Mouse (Mus musculus): ENCODE measurements around the gene Fzd2.
"Not testable (repeated sequence)": the region's sequence is repeated elsewhere in the genome, so short reads cannot be mapped to it uniquely, and the experiment has no call there.

Fzd2 gene

DNA sequence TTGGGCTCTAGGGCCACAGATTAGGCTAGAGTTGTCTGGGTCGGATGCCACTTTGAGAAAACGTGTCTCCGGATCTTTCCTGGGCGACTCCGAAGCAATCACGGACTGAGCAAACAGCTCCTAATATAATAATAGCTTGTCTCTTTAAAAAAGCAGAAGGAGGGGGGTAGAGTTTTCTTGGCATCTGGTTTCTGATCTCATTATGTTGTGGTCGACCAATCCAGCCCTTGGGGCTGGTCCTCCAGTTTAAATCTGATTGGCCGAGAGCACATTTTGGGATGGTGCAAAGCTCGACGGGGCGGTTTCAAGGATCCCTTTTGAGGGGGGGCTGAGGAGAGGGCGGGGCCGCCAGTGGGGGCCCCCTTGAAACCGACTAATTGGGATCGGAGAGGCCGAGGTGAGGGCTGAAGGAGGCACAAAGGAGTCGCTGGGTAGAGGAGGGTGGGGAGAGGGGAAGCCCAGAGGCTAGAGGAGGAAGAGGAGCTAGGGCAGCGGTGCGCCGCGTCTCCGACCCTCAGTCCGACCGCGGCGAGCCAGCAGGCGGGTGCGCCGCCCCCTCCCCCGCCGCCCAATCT, at the start of gene Fzd2:
Fzd2 (plus strand) TSS at position 387 of the 575 bp plus-strand sequence.
- DNase-seq (ENCODE audit: low read depth) = peak; percentile 98

DNA sequence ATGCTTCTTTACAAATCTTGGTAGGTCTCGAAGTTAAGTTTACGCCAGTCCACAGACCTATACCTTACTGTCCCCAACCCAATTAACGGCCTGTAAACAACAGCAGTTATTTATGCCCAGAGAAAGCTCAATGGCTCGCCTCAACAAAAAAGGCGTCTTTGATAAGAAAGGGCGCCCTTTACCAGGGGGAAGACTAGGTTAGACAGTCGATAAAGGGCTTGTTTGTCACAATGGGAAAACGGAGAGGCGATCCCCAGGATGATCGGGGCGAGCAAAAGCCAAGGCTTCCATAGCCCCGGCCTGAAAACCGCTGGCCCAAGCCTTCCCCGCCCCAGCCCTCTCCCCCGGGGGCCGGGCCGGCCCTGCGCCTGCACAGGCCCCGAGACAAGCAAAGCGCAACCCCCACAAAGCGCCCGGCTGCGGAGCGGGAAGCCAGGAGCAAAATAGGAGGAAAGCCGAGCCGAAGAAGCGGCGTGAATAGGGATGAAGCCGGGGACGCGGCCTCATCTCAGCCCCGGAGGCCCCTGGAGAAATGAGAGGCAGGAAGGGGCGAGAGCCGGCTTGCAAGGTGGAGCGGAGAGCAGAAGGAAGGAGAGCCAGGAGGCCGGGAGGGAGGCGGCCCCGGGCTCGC, 48.7 kb upstream of the Fzd2 start:
- DNase-seq (ENCODE audit: low read depth) = no peak

DNA sequence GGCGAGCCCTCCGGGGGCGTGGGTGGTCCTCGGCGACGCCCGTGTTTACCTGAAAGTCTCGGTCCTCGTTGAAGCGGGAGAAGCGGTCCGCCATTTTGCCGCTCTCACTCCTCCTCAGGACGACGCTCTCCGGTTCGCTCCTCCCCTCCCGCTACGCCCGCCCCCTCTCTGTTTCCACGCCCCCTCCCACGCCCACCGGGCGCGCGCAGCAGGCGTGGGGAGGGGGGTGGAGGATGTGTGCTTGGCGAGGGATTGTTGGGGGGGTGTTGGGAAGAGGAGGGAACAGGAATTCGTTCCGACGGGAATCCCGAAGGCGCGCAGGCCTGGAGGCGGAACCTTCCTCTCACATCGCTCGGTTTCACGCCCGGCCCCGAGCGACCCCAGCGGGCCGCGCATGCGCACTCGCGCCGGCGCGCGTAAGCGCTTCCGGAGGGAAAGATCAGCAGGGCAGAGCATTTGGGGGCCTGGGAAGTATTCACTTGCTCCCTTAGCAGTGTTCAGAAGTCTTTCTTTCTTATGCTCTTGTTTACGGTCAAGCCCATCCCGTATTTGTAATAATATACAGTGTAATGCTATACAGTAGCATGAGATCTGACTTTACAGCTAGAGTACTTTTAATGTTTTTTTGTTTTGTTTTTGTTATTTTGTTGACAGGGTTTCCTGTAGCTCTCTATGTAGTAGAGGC, 48.0 kb upstream of the Fzd2 start, which contains the start of gene Gpatch8:
Gpatch8 (minus strand) TSS at position 362 of the 685 bp plus-strand sequence.
- DNase-seq (ENCODE audit: low read depth) = peak; percentile 99

DNA sequence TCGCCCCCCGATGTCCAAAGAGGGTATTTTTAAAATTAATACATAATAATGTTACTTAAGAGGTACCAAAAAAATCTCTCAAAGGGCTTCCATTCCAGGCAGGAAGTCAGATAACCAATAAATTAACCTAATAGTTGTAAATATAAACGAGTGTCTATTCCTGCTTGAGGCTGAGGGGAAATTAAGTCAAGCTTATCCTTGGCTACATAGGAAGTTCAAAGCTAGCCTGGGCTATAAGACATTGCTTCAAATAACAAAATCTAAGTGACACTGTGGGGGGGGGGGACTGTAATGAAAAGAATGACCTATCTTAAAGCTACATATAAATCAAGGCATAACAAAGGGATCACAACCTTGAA, 47.5 kb upstream of the Fzd2 start:
- DNase-seq (ENCODE audit: low read depth) = no peak

DNA sequence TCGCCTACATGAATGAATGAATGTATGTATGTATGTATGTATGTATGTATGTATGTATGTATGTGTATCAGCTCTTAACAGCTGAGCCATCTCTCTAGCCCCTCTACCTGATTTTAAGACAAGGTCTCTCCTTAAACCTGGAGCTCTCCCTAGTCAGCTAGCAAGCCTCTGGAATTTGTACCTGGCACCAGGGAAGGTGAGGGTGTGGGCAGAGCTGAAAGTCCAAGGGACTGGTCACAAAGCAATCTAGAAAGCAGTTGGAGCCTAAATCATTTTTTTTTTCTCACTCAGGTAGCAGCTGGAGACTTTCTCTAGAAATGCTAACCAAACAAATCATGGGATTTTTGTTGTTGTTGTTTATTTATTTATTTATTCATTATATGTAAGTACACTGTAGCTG, 46.8 kb upstream of the Fzd2 start:
- DNase-seq (ENCODE audit: low read depth) = no peak

DNA sequence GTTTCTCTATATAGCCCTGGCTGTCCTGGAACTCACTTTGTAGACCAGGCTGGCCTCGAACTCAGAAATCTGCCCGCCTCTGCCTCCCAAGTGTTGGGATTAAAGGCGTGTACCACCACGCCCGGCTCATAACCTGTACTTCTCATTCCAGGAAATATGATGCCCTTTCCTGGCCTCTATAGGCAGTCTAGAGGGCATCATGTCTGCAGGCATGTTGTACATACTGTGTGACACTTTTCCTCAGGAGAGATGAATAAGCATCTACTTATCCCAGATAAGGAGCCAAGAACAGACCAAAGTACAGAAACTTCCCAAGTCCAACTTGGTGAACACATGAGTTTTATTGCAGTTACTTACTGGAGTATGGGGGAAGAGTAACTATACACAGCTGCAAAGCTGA, 45.5 kb upstream of the Fzd2 start:
- no peak for DNase-seq (ENCODE audit: low read depth)

DNA sequence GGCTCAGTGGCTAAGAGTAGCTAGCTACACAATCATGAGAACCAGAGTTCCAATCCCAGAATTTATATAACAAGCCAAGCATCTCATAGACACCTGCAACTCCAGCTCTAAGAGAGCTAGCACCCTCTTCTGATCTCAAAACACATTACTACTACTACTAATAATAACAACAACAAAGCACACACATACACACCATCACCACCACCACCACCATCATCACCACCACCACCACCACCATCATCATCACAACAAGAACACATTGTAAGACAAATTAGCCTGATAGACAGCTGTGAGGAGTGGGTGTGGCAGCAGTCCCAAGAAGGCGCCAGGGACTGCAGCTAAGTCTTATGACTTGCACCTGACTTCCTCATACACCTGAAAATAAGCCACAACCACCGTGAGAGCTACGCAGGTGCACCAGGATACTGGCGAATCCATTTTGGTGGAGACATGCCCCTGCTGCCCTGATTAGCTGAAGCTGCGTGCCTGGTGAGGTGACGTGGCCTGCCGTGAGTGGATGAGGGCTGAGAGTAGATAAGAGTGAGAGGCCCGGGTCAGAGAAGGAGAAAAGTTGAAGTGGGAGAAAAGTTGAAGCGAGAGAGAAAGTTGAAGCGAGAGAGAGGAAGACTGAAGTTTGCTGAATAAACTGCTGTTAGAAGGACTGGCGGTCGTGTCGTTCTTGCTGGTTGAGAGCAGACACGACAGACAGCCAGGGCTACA, 39.1 kb upstream of the Fzd2 start:
- not testable (repeated sequence) for DNase-seq (ENCODE audit: low read depth)

GRCm38 (mm10) chr11:102565741-102566140, 38.5 kb upstream of the Fzd2 start:
- no peak for DNase-seq (ENCODE audit: low read depth)

DNA sequence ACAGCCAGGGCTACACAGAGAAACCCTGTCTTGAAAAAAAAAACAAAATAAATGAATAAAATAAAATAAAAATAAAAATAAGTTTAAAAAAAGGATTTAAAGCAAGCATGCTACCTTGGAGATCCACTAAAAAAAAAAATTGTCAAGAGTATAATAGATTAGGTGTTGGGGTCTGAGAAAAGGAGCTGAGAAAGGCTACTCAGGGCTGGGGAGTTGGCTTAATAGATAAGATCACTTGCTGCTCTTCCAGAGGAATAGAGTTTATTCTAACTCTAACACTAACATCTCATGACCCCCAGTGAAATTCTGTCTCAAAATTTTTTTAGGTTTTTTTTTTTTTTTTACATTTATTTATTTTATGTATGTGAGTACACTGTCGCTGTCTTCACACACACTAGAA, 37.9 kb upstream of the Fzd2 start:
- no peak for DNase-seq (ENCODE audit: low read depth)

DNA sequence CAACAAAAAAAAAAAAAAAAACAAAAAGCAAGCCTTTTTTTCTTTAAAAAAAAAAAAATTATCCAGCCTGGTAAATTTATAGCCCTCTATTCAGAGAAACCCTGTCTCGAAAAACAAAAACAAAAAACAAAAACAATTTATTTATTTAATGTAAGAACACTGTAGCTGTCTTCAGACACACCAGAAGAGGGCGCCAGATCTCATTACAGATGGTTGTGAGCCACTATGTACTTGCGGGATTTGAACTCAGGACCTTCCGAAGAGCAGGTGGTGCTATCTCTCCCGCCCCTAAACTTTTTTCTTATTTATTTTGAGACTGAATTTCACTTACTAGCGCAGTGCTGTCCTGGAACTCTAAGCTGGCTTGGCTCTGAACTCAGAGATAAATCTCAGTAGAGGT, 37.0 kb upstream of the Fzd2 start:
- no peak for DNase-seq (ENCODE audit: low read depth)

DNA sequence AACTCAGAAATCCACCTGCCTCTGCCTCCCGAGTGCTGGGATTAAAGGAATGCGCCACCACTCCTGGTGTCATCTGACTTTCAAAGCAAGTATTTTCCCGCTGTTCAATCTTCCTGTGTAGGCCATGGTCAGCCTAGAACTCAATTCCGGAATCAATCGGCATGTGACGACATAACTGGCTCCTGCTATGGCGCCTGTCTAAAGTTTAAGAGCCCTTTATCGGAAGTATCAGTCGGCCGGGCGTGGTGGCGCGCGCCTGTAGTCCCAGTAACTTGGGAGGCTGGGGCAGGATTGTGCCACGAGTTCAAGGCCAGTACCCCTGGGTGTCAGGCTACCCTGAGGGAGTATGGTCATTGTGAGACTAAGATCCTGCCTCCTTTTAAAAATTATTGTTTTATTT, 36.5 kb upstream of the Fzd2 start:
- DNase-seq (ENCODE audit: low read depth) = no peak

GRCm38 (mm10) chr11:102568191-102568590, 36.0 kb upstream of the Fzd2 start:
- DNase-seq (ENCODE audit: low read depth) = no peak

DNA sequence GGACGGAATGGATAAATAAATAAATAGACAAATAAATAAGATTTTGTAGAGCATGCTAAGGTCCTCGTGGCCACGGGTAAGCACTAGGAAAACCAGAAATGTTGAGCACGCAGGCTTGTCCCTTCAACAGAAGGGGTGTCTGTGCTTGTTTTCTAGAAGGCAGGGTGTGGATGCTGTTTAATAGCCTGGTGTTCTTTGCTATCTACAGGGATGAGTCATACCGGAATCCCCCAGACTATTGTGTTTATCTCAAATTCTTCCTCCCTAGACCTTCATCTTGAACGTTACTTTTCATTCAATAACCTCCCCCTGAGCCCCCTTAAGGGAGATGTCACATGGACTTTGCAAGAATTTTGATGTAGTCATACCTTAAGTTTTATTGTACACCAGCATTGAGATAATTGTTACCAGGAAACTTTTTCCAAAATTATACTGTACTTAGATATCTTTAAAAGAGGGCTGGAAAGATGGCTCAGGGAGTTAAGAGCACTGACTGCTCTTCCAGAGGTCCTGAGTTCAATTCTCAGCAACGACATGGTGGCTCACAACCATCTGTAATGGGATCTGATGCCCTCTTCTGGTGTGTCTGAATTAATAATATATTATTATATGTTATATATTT, 35.3 kb upstream of the Fzd2 start:
- peak; percentile 15 for DNase-seq (ENCODE audit: low read depth)

GRCm38 (mm10) chr11:102572866-102573663, 31.1 kb upstream of the Fzd2 start:
- DNase-seq (ENCODE audit: low read depth) = peak; percentile 97

GRCm38 (mm10) chr11:102575034-102575433, 29.2 kb upstream of the Fzd2 start:
- no peak for DNase-seq (ENCODE audit: low read depth)

- peak; percentile 64 for DNase-seq (ENCODE audit: low read depth)
Observed at GRCm38 (mm10) chr11:102576050-102576754, 28.0 kb upstream of the Fzd2 start.

DNA sequence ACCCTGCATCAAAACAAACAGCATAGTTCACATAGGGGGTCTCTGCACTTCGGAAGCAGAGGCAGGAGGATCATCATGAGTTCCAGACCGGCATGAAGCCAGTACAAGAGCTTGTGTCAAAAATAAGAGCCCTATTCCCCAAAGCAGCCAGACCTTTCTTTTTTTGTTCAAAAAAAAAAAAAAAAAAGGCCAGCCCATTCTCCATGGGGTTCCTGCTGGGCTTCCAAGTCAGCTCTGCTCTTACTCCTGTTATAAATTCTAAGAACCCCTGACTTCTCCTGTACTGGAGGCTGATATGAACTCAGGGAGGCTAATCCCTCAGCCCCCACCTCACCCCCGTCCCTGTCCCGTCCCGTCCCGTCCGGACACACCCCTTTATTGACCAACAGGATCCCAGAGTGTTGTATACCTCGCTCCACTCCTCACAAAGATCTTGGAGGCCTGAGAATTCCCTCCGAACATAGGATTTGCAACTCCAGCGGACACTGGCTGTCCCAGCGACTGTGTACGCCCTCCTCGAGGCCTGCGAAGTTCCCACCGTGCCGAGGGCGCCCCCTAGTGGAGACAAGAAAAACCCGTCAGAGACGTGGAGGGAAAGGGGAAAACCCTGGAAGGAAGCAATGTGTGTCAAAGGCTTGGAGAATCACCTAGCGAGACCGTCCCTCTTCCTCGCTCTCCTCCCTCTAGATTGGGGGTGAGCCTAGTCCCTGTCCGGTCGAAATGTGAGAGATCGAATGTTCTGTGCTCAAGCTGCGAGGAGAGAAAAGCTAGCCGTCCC, 25.7 kb upstream of the Fzd2 start:
- peak; percentile 93 for DNase-seq (ENCODE audit: low read depth)

GRCm38 (mm10) chr11:102579165-102580033, 24.8 kb upstream of the Fzd2 start, which contains the start of gene Gm11627:
Gm11627 (minus strand) TSS chr11:102579461.
- DNase-seq (ENCODE audit: low read depth) = no peak

- no peak for DNase-seq (ENCODE audit: low read depth)
Observed at GRCm38 (mm10) chr11:102580034-102580330, 24.2 kb upstream of the Fzd2 start.
